Comparison of ENCODE assay signal across 18 mouse cellular contexts in genomic region chr7:110258196-110258950, GRCm38 (mm10). TPM values are rescaled to one million over a fixed set of nuclear protein-coding genes. Genes with fewer than 3 reads are reported as not detected.
A peak's percentile ranks its signal among the peaks of the same experiment; 100 is the strongest.
DNase-seq lines count a peak whose midpoint lies in the region; ATAC-seq and TF ChIP-seq lines count a peak whose summit lies in the region.
"Had no signal": no experiment of that assay in that cellular context is flagged by ENCODE, and none has a peak within 500 bp of the region (broad histone marks: within the 10 kb centered on the region; RNA-seq: fewer than 3 reads in every experiment).

No protein-coding gene starts in this region.

- DNase-seq in heart, embryonic 10.5 days (ENCODE audit: low spot score), result no peak
- DNase-seq in heart, adult 9 months (ENCODE audit: low spot score in 2 of 2), result no peak
- no peak for DNase-seq in spleen, adult 2 months (ENCODE audit: low read depth in 1 of 2, low spot score in 2 of 2)
- no peak for DNase-seq in spleen, postnatal 14 days (ENCODE audit: low spot score in 2 of 2)
- no peak for DNase-seq in forebrain, embryonic 11.5 days (ENCODE audit: low spot score)
- DNase-seq in thymus, adult 18-20 months, result no peak
- DNase-seq in left cerebral cortex, adult 9 months (ENCODE audit: low spot score in 2 of 2), result no peak
- DNase-seq: cerebellum, adult 8-10 months; gastrocnemius, postnatal 25 days; liver, postnatal 0 days; thymus, adult 2 months had no signal

- WGBS in heart, embryonic 10.5 days, result 69% methylated on average over 11 of the region's 11 CpGs
- WGBS in spleen, adult 2 months, result 72% methylated on average over 11 of the region's 11 CpGs
- 55% methylated on average over 11 of the region's 11 CpGs for WGBS in kidney, embryonic 15.5 days
- WGBS in forebrain, embryonic 11.5 days, result 91% methylated on average over 11 of the region's 11 CpGs

- no peak overlapping the region for H3K4me2 ChIP-seq in kidney, embryonic 15.5 days
- H3K4me2 ChIP-seq in forebrain, embryonic 11.5 days (ENCODE audit: low read depth, low read length, severe bottlenecking), result no peak overlapping the region
- H3K4me2 ChIP-seq: embryonic facial prominence, embryonic 13.5 days; limb, embryonic 13.5 days; midbrain, embryonic 15.5 days had no signal

- H3K9me3 ChIP-seq in heart, embryonic 10.5 days, result no peaks in the 10 kb centered on the region
- H3K9me3 ChIP-seq in kidney, embryonic 15.5 days (replicated peaks), result no peaks in the 10 kb centered on the region
- no peaks in the 10 kb centered on the region for H3K9me3 ChIP-seq in forebrain, embryonic 11.5 days (ENCODE audit: control insufficient read depth, low read length)
- H3K9me3 ChIP-seq: embryonic facial prominence, embryonic 13.5 days; forebrain, embryonic 10.5 days; hindbrain, embryonic 10.5 days; limb, embryonic 13.5 days; midbrain, embryonic 15.5 days had no signal

- peaks cover 5% of the 10 kb centered on the region; the same call in 1 of the 2 replicates for H3K36me3 ChIP-seq in heart, embryonic 10.5 days
- peaks cover 17% of the 10 kb centered on the region; the same call in 1 of the 2 replicates for H3K36me3 ChIP-seq in spleen, adult 2 months (ENCODE audit: control insufficient read depth, insufficient read depth, low read length)
- peaks cover 11% of the 10 kb centered on the region; the same call in 1 of the 2 replicates for H3K36me3 ChIP-seq in kidney, embryonic 15.5 days
- H3K36me3 ChIP-seq in forebrain, embryonic 11.5 days (ENCODE audit: control insufficient read depth, insufficient read depth, low read length), result no peaks in the 10 kb centered on the region; the same call in 1 of the 2 replicates
- H3K36me3 ChIP-seq: midbrain, embryonic 15.5 days had no signal

- H3K4me3 ChIP-seq in heart, embryonic 10.5 days, result no peak overlapping the region
- H3K4me3 ChIP-seq in spleen, adult 2 months (ENCODE audit: extremely low read depth, insufficient read depth, insufficient read length), result no peak overlapping the region
- H3K4me3 ChIP-seq in kidney, embryonic 15.5 days (replicated peaks), result no peak overlapping the region
- no peak overlapping the region for H3K4me3 ChIP-seq in forebrain, embryonic 11.5 days (ENCODE audit: low read depth, low read length)
- H3K4me3 ChIP-seq: embryonic facial prominence, embryonic 13.5 days; forebrain, embryonic 10.5 days; hindbrain, embryonic 10.5 days; left cerebral cortex, adult 2 months; limb, embryonic 13.5 days; midbrain, embryonic 15.5 days had no signal

- no peak for TF ChIP-seq POLR2A in spleen, adult 2 months (IDR thresholded peaks at IDR 0.05; ENCODE audit: low read depth, low read length)

- peak overlapping the region; percentile 74 for H3K27ac ChIP-seq in heart, embryonic 10.5 days
- peak overlapping the region; percentile 29; the same call in 1 of the 2 replicates for H3K27ac ChIP-seq in spleen, adult 2 months (ENCODE audit: insufficient read depth, low read length)
- H3K27ac ChIP-seq in kidney, embryonic 15.5 days, result peak overlapping the region; percentile 49
- H3K27ac ChIP-seq in forebrain, embryonic 11.5 days (ENCODE audit: low read depth, low read length), result no peak overlapping the region
- H3K27ac ChIP-seq: forebrain, embryonic 10.5 days; hindbrain, embryonic 10.5 days; left cerebral cortex, adult 2 months; limb, embryonic 13.5 days; midbrain, embryonic 15.5 days had no signal

- ATAC-seq in kidney, embryonic 15.5 days (replicated peaks; ENCODE audit: low FRiP score), result 0 out of 2 replicates have a peak, but pooled peaks have one; percentile 49
- no peak for ATAC-seq in forebrain, embryonic 11.5 days (replicated peaks; ENCODE audit: low FRiP score)
- ATAC-seq: liver, postnatal 0 days; midbrain, embryonic 15.5 days had no signal

- no peak overlapping the region for H3K9ac ChIP-seq in kidney, embryonic 15.5 days
- no peak overlapping the region for H3K9ac ChIP-seq in forebrain, embryonic 11.5 days (ENCODE audit: low read length)
- H3K9ac ChIP-seq: embryonic facial prominence, embryonic 13.5 days; limb, embryonic 13.5 days; liver, postnatal 0 days; midbrain, embryonic 15.5 days had no signal

- H3K4me1 ChIP-seq in heart, embryonic 10.5 days, result peaks cover 70% of the 10 kb centered on the region
- H3K4me1 ChIP-seq in spleen, adult 2 months (ENCODE audit: control insufficient read depth, insufficient read depth, insufficient read length), result peaks cover 21% of the 10 kb centered on the region
- peaks cover 27% of the 10 kb centered on the region for H3K4me1 ChIP-seq in kidney, embryonic 15.5 days
- H3K4me1 ChIP-seq in forebrain, embryonic 11.5 days (replicated peaks; ENCODE audit: control insufficient read depth, insufficient read depth, low read length), result no peaks in the 10 kb centered on the region
- H3K4me1 ChIP-seq: forebrain, embryonic 10.5 days; hindbrain, embryonic 10.5 days; midbrain, embryonic 15.5 days had no signal

- H3K27me3 ChIP-seq in heart, embryonic 10.5 days (ENCODE audit: insufficient read depth, poor library complexity, severe bottlenecking), result no peaks in the 10 kb centered on the region
- no peaks in the 10 kb centered on the region for H3K27me3 ChIP-seq in spleen, adult 2 months (ENCODE audit: control insufficient read depth, insufficient read depth, low read length)
- no peaks in the 10 kb centered on the region for H3K27me3 ChIP-seq in kidney, embryonic 15.5 days
- H3K27me3 ChIP-seq in forebrain, embryonic 11.5 days (ENCODE audit: control insufficient read depth, insufficient read depth, low read length), result no peaks in the 10 kb centered on the region
- H3K27me3 ChIP-seq: embryonic facial prominence, embryonic 13.5 days; limb, embryonic 13.5 days; midbrain, embryonic 15.5 days had no signal

- no peak for TF ChIP-seq CTCF in spleen, adult 2 months (IDR thresholded peaks at IDR 0.05; ENCODE audit: extremely low read depth, insufficient read depth, insufficient read length, insufficient replicate concordance)

RNA-seq across cellular contexts. Expression of gene Swap70, which starts 36.9 kb away (rescaled TPM):
- polyA plus RNA-seq in heart, embryonic 10.5 days (2016; fragmentation: Nextera tagmentation; extraction: Ambion mirVana), result 22.8 and 26.6 TPM in 2 replicates
- 69.7 and 79.4 TPM in 2 replicates for polyA plus RNA-seq in spleen, adult 2 months (2012; rRNA removed)
- polyA plus RNA-seq in kidney, embryonic 15.5 days (2015; fragmentation: Nextera tagmentation; extraction: Ambion mirVana), result 29.2 and 32.8 TPM in 2 replicates
- polyA plus RNA-seq in forebrain, embryonic 11.5 days (2014; fragmentation: Nextera tagmentation; extraction: Ambion mirVana), result 22.7 and 26.5 TPM in 2 replicates
